Mouse (Mus musculus) kidney, postnatal 10 days (tissue): ENCODE results near the gene Peg10.
A peak's percentile ranks its signal among the peaks of the same experiment; 100 is the strongest.
"Not testable (repeated sequence)": the region's sequence is repeated elsewhere in the genome, so short reads cannot be mapped to it uniquely, and the experiment has no call there.

Experiments used
- DNase-seq: peaks from one replicate; pipeline ENCODE4 v3.0.0; 2021; ENCODE audit warnings: mixed read lengths

Peg10 gene

GRCm38 (mm10) chr6:4749091-4749490, 2.0 kb downstream of the Peg10 start:
- DNase-seq, result peak; percentile 96

GRCm38 (mm10) chr6:4751355-4751754, 4.2 kb downstream of the Peg10 start:
- DNase-seq, result no peak

GRCm38 (mm10) chr6:4754286-4754685, 7.2 kb downstream of the Peg10 start:
- DNase-seq, result no peak

- DNase-seq, result no peak
These were observed 7.8 kb downstream of the Peg10 start for GRCm38 (mm10) chr6:4754886-4755285.

- DNase-seq, result not testable (repeated sequence)
These were observed 14.5 kb downstream of the Peg10 start for GRCm38 (mm10) chr6:4761415-4762142.

- DNase-seq, result no peak
These were observed 15.1 kb downstream of the Peg10 start for GRCm38 (mm10) chr6:4762252-4762651.

GRCm38 (mm10) chr6:4796281-4796680, 49.2 kb downstream of the Peg10 start:
- no peak for DNase-seq

GRCm38 (mm10) chr6:4797317-4797716, 50.2 kb downstream of the Peg10 start:
- DNase-seq, result not testable (repeated sequence)

GRCm38 (mm10) chr6:4798382-4798781, 51.3 kb downstream of the Peg10 start:
- DNase-seq, result no peak

- no peak for DNase-seq
These were observed 52.3 kb downstream of the Peg10 start for GRCm38 (mm10) chr6:4799359-4799758.

GRCm38 (mm10) chr6:4806981-4807380, 59.9 kb downstream of the Peg10 start:
- DNase-seq, result peak; percentile 22
